Mouse (Mus musculus) spleen, adult 10 weeks (tissue): ENCODE data around the gene Mrgprb1. TPM values are rescaled to one million over a fixed set of nuclear protein-coding genes. Genes with fewer than 3 reads are reported as not detected.

Experiments
- polyA plus RNA-seq: library from polyadenylated mRNA; stranded (reverse); fragments of 350-450 nt; fragmentation: Illumina TruSeq; extraction: RNeasy Lipid Tissue Mini Kit (QIAGEN cat#74804); gene quantifications from one replicate; pipeline ENCODE4 v1.2.3, GENCODE M21; 2015; ENCODE audit warnings: low replicate concordance; ENCODE audit not compliant: insufficient read depth

Mrgprb1 gene
- polyA plus RNA-seq = 0.22 TPM

GRCm38 (mm10) chr7:48456242-48456641 is at the start of gene Mrgprb1:
TSS of gene Mrgprb1 (minus strand) at chr7:48456342.

GRCm38 (mm10) chr7:48499221-48499620 is 43.1 kb upstream of the Mrgprb1 start, which contains the start of gene Mrgprx2:
TSS of gene Mrgprx2 (minus strand) at chr7:48499321.

Other genes starting within 250 kb of the Mrgprb1 start
- not detected for gene Mrgprb8, start 67.8 kb downstream of the Mrgprb1 start, polyA plus RNA-seq
- 0.04 TPM for gene Mrgprx2, start 43.0 kb upstream of the Mrgprb1 start, polyA plus RNA-seq
- not detected for gene Mrgprb2, start 101.7 kb upstream of the Mrgprb1 start, polyA plus RNA-seq
- not detected for gene Mrgprb3, start 187.5 kb upstream of the Mrgprb1 start, polyA plus RNA-seq